Mouse (Mus musculus) brain, adult 2 months (tissue): ENCODE data around the gene Mrps14.

ENCODE experiments used
- DNase-seq: peaks from one replicate; pipeline ENCODE4 v3.0.0; 2011; ENCODE audit warnings: low read depth, low spot score

Mrps14 gene

GRCm38 (mm10) chr1:160194529-160195336, at the start of gene Mrps14:
Mrps14 (plus strand) TSS chr1:160195215.
- DNase-seq: peak; percentile 100

- no peak for DNase-seq
Observed at GRCm38 (mm10) chr1:160145606-160146005, 49.4 kb upstream of the Mrps14 start.

GRCm38 (mm10) chr1:160147274-160147673, 47.7 kb upstream of the Mrps14 start:
- DNase-seq: no peak

GRCm38 (mm10) chr1:160149291-160149906, 45.6 kb upstream of the Mrps14 start:
- peak; percentile 74 for DNase-seq

- no peak for DNase-seq
Observed at GRCm38 (mm10) chr1:160150726-160151125, 44.3 kb upstream of the Mrps14 start.

GRCm38 (mm10) chr1:160153480-160153879, 41.5 kb upstream of the Mrps14 start, which contains the start of gene Tnn:
Tnn (minus strand) TSS chr1:160153580.
- no peak for DNase-seq

GRCm38 (mm10) chr1:160158190-160158589, 36.8 kb upstream of the Mrps14 start:
- DNase-seq: no peak

GRCm38 (mm10) chr1:160166600-160166999, 28.4 kb upstream of the Mrps14 start:
- DNase-seq: no peak

- DNase-seq: peak; percentile 52
Observed at GRCm38 (mm10) chr1:160176903-160177302, 18.1 kb upstream of the Mrps14 start.

- DNase-seq: no peak
Observed at GRCm38 (mm10) chr1:160181216-160181615, 13.8 kb upstream of the Mrps14 start.

- peak; percentile 89 for DNase-seq
Observed at GRCm38 (mm10) chr1:160184506-160184905, 10.5 kb upstream of the Mrps14 start.

GRCm38 (mm10) chr1:160195337-160195663, 285 bp downstream of the Mrps14 start:
- no peak for DNase-seq

- no peak for DNase-seq
Observed at GRCm38 (mm10) chr1:160205486-160205885, 10.5 kb downstream of the Mrps14 start.

- no peak for DNase-seq
Observed at GRCm38 (mm10) chr1:160209844-160210243, 14.8 kb downstream of the Mrps14 start.

- no peak for DNase-seq
Observed at GRCm38 (mm10) chr1:160210566-160210965, 15.6 kb downstream of the Mrps14 start.

GRCm38 (mm10) chr1:160211597-160212122, 16.6 kb downstream of the Mrps14 start:
- peak; percentile 16 for DNase-seq

- DNase-seq: peak; percentile 31
Observed at GRCm38 (mm10) chr1:160212123-160212691, 17.2 kb downstream of the Mrps14 start.

- DNase-seq: peak; percentile 100
Observed at GRCm38 (mm10) chr1:160212703-160213669, 18.0 kb downstream of the Mrps14 start, which contains the start of gene Cacybp. Cacybp (minus strand) TSS chr1:160212875.

GRCm38 (mm10) chr1:160214171-160214570, 19.2 kb downstream of the Mrps14 start:
- DNase-seq: no peak

- DNase-seq: no peak
Observed at GRCm38 (mm10) chr1:160217898-160218297, 22.9 kb downstream of the Mrps14 start.

- DNase-seq: no peak
Observed at GRCm38 (mm10) chr1:160224093-160224492, 29.1 kb downstream of the Mrps14 start.
